Mouse (Mus musculus) cortical plate, adult 2 months (tissue): Measurements from ENCODE around the gene Pex14. TPM values are rescaled to one million over a fixed set of nuclear protein-coding genes. Genes with fewer than 3 reads are reported as not detected.

Experiments
- H3K27ac ChIP-seq: fragments of 200-500 bp; 2 replicates; pipeline ENCODE4 v1.5.1; 2012; ENCODE audit warnings: low read length, control low read depth, inconsistent platforms; ENCODE audit not compliant: insufficient read depth
- H3K4me1 ChIP-seq: fragments of 200-500 bp; 2 replicates; pipeline ENCODE4 v1.6.1; 2011; ENCODE audit warnings: low read length; ENCODE audit not compliant: control insufficient read depth, insufficient read depth
- H3K4me3 ChIP-seq: fragments of 200-500 bp; 2 replicates; pipeline ENCODE4 v1.5.1; 2011; ENCODE audit warnings: mild to moderate bottlenecking, low read length, control low read depth; ENCODE audit not compliant: insufficient read depth
- CTCF ChIP-seq: fragments of 200-500 bp; IDR thresholded peaks from 2 replicates; pipeline ENCODE4 v1.5.1; 2011; ENCODE audit warnings: mild to moderate bottlenecking, control low read depth, low read length; ENCODE audit not compliant: insufficient read depth; ENCODE audit errors: extremely low read depth
- POLR2A ChIP-seq: fragments of 200-500 bp; IDR thresholded peaks from 2 replicates; pipeline ENCODE4 v1.6.1; 2011; ENCODE audit warnings: mild to moderate bottlenecking, low read length, control low read depth; ENCODE audit not compliant: insufficient read depth; ENCODE audit errors: extremely low read depth
- polyA plus RNA-seq: library from polyadenylated mRNA; depleted of rRNA; stranded (reverse); fragments of >200 nt; gene quantifications from 2 replicates; pipeline ENCODE4 v1.2.3, GENCODE M21; 2012

Gene Pex14
- polyA plus RNA-seq, 1 experiment: 42.4 TPM

DNA sequence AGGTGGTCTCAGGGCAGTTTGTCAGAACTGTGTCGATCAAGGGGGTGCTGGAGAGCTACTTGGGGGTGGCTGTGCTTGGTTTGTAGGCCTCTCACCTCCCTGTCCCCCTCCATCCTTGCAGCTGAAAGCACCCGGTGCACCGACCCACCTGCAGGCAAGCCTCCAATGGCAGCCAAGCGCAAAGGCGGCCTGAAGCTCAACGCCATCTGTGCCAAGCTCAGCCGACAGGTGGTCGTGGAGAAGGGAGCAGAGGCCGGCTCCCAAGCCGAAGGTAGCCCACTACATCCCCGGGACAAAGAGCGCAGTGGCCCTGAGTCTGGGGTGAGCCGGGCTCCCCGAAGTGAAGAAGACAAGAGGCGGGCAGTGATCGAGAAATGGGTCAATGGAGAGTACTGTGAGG lies 170.8 kb downstream of the Pex14 start:
- no peak overlapping the region for H3K27ac ChIP-seq
- TF ChIP-seq POLR2A: no peak
- no peak for TF ChIP-seq CTCF
- no peaks in the 10 kb centered on the region for H3K4me1 ChIP-seq
- no peak overlapping the region for H3K4me3 ChIP-seq

GRCm38 (mm10) chr4:148928316-148928715 lies 171.4 kb downstream of the Pex14 start:
- H3K4me1 ChIP-seq: no peaks in the 10 kb centered on the region
- no peak overlapping the region for H3K27ac ChIP-seq
- no peak for TF ChIP-seq CTCF
- TF ChIP-seq POLR2A: no peak
- H3K4me3 ChIP-seq: no peak overlapping the region

GRCm38 (mm10) chr4:148926459-148926858 lies 173.2 kb downstream of the Pex14 start:
- TF ChIP-seq CTCF (no peak), POLR2A (no peak)
- Histone ChIP-seq H3K27ac (no peak overlapping the region), H3K4me1 (no peaks in the 10 kb centered on the region), H3K4me3 (no peak overlapping the region)

GRCm38 (mm10) chr4:148925589-148926359 lies 173.9 kb downstream of the Pex14 start:
- no peak for TF ChIP-seq POLR2A
- no peak for TF ChIP-seq CTCF
- no peak overlapping the region for H3K4me3 ChIP-seq
- no peak overlapping the region for H3K27ac ChIP-seq
- no peaks in the 10 kb centered on the region for H3K4me1 ChIP-seq

GRCm38 (mm10) chr4:148923976-148924375 lies 175.7 kb downstream of the Pex14 start:
- TF ChIP-seq CTCF (no peak), POLR2A (no peak)
- no peak overlapping the region for H3K4me3 ChIP-seq
- no peaks in the 10 kb centered on the region for H3K4me1 ChIP-seq
- no peak overlapping the region for H3K27ac ChIP-seq

- no peak for TF ChIP-seq CTCF
- TF ChIP-seq POLR2A: no peak
- no peaks in the 10 kb centered on the region for H3K4me1 ChIP-seq
- H3K4me3 ChIP-seq: no peak overlapping the region
- H3K27ac ChIP-seq: no peak overlapping the region
Observed at GRCm38 (mm10) chr4:148923414-148923813, 176.3 kb downstream of the Pex14 start.

DNA sequence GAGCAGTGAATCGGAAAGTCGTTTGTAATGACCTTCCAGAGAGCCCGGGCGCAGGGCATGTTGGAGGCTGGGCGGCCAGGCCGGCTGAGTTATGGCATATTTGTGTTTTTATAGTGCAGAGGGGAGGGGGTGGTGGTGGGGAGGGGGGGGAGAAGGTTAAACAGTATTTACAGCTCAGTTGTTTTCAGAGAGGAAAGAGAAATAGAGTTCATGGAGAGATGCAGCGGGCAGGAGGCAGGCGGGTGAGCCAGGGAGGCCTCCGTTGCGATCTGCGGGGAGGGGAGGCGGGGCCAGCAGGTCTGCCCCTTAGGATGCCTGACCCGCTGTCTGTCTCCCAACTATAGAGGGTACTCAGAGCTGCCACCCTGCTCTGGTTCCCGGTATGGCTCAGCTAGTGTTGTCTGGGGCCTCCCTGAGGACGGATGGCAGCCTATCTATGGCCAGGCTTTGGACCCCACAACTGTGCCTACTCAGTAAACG lies 177.4 kb downstream of the Pex14 start:
- Histone ChIP-seq H3K4me3 (no peak overlapping the region), H3K4me1 (no peaks in the 10 kb centered on the region), H3K27ac (no peak overlapping the region)
- TF ChIP-seq POLR2A: no peak
- TF ChIP-seq CTCF: no peak

- TF ChIP-seq POLR2A (no peak), CTCF (no peak)
- no peaks in the 10 kb centered on the region for H3K4me1 ChIP-seq
- H3K4me3 ChIP-seq: no peak overlapping the region
- H3K27ac ChIP-seq: no peak overlapping the region
Observed at GRCm38 (mm10) chr4:148920610-148921009, 179.1 kb downstream of the Pex14 start.

- Histone ChIP-seq H3K4me3 (no peak overlapping the region), H3K27ac (no peak overlapping the region), H3K4me1 (no peaks in the 10 kb centered on the region)
- no peak for TF ChIP-seq POLR2A
- no peak for TF ChIP-seq CTCF
Observed at GRCm38 (mm10) chr4:148918707-148919447, 180.8 kb downstream of the Pex14 start.
